Mouse (Mus musculus): ENCODE data around the gene Gm5849. TPM values are rescaled to one million over a fixed set of nuclear protein-coding genes. Genes with fewer than 3 reads are reported as not detected.
"Not testable (repeated sequence)": the region's sequence is repeated elsewhere in the genome, so short reads cannot be mapped to it uniquely, and the experiment has no call there.

The Gm5849 gene
- polyA plus RNA-seq (2016; fragmentation: Nextera tagmentation; extraction: Ambion mirVana) = not detected in 2 replicates

GRCm38 (mm10) chr3:90777776-90778175 is at the start of gene Gm5849:
Gene Gm5849 (minus strand): TSS chr3:90777876.
- H3K27me3 ChIP-seq (ENCODE audit: poor library complexity, severe bottlenecking); DNase-seq (ENCODE audit: extremely low spot score, low spot score); H3K4me1 ChIP-seq; H3K36me3 ChIP-seq (replicated peaks); H3K4me3 ChIP-seq; H3K27ac ChIP-seq; H3K9me3 ChIP-seq: not testable (repeated sequence)
- 83% methylated on average over 1 of the region's 1 CpGs for WGBS

- WGBS = 86% methylated on average over 1 of the region's 1 CpGs
- H3K9me3 ChIP-seq = no peaks in the 10 kb centered on the region
These were observed 28.0 kb downstream of the Gm5849 start for GRCm38 (mm10) chr3:90749658-90750057.

GRCm38 (mm10) chr3:90726606-90727005 is 51.1 kb downstream of the Gm5849 start, which contains the start of gene Pglyrp4:
Gene Pglyrp4 (plus strand): TSS chr3:90726906.
- Histone ChIP-seq H3K9me3 (no peaks in the 10 kb centered on the region), H3K4me3 (no peak within 1 kb of the TSS), H3K27me3 (ENCODE audit: poor library complexity, severe bottlenecking) (no peaks in the 10 kb centered on the region), H3K27ac (no peak within 1 kb of the TSS), H3K4me1 (no peaks in the 10 kb centered on the region), H3K36me3 (replicated peaks) (no peaks in the 10 kb centered on the region)
- 90% methylated on average over 3 of the region's 3 CpGs for WGBS
- no peak for DNase-seq (ENCODE audit: extremely low spot score, low spot score)

More at GRCm38 (mm10) chr3:90749658-90750057, 28.0 kb downstream of the Gm5849 start:
- H3K36me3 ChIP-seq (replicated peaks) = no peaks in the 10 kb centered on the region
- no peak overlapping the region for H3K27ac ChIP-seq
- H3K4me1 ChIP-seq = no peaks in the 10 kb centered on the region
- no peaks in the 10 kb centered on the region for H3K27me3 ChIP-seq (ENCODE audit: poor library complexity, severe bottlenecking)
- DNase-seq (ENCODE audit: extremely low spot score, low spot score) = no peak
- no peak overlapping the region for H3K4me3 ChIP-seq

Other genes starting within 250 kb of the Gm5849 start
- gene S100a16, start 240.6 kb downstream of the Gm5849 start, polyA plus RNA-seq (2016; fragmentation: Nextera tagmentation; extraction: Ambion mirVana) = 25.8 and 26.5 TPM in 2 replicates
- gene S100a3, start 217.3 kb downstream of the Gm5849 start, polyA plus RNA-seq (2016; fragmentation: Nextera tagmentation; extraction: Ambion mirVana) = not detected in 2 replicates
- gene S100a2, start 187.6 kb downstream of the Gm5849 start, polyA plus RNA-seq (2016; fragmentation: Nextera tagmentation; extraction: Ambion mirVana) = not detected in 2 replicates
- not detected in 2 replicates for gene Gm42674, start 176.0 kb downstream of the Gm5849 start, polyA plus RNA-seq (2016; fragmentation: Nextera tagmentation; extraction: Ambion mirVana)
- gene S100a4, start 174.1 kb downstream of the Gm5849 start, polyA plus RNA-seq (2016; fragmentation: Nextera tagmentation; extraction: Ambion mirVana) = 0.47 TPM in 1 of 2 replicates, not detected in the other
- gene S100a5, start 169.4 kb downstream of the Gm5849 start, polyA plus RNA-seq (2016; fragmentation: Nextera tagmentation; extraction: Ambion mirVana) = not detected in 2 replicates
- 22.4 and 23.2 TPM in 2 replicates for gene S100a6, start 165.0 kb downstream of the Gm5849 start, polyA plus RNA-seq (2016; fragmentation: Nextera tagmentation; extraction: Ambion mirVana)
- gene S100a7a, start 123.9 kb downstream of the Gm5849 start, polyA plus RNA-seq (2016; fragmentation: Nextera tagmentation; extraction: Ambion mirVana) = not detected in 2 replicates
- 0.33 TPM in 1 of 2 replicates, not detected in the other for gene S100a8, start 108.9 kb downstream of the Gm5849 start, polyA plus RNA-seq (2016; fragmentation: Nextera tagmentation; extraction: Ambion mirVana)
- not detected in 2 replicates for gene S100a9, start 82.2 kb downstream of the Gm5849 start, polyA plus RNA-seq (2016; fragmentation: Nextera tagmentation; extraction: Ambion mirVana)
- not detected in 2 replicates for gene Pglyrp4, start 51.0 kb downstream of the Gm5849 start, polyA plus RNA-seq (2016; fragmentation: Nextera tagmentation; extraction: Ambion mirVana)